Comparison of ENCODE assay signal across 13 mouse cellular contexts in the genomic region with DNA sequence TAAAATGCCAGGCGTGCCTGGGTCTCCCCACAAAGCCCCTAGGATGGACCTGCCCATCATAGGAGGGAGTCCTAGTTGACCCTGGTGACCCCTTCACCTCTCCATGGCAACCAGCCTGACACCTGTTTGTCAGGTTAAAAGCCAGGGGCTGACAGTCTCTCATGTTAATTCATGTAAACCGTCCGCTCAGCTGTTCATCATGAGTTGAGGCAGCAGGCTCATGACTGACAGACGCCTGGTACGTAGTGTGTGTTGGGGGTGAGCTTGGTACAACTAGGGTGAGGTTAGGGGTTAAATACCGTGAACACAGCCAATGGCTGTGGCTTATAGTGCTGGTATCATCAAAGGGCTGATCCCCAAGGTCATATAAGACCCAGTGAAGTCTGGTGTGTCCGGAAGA. TPM values are rescaled to one million over a fixed set of nuclear protein-coding genes. Genes with fewer than 3 reads are reported as not detected.
DNase-seq lines count a peak whose midpoint lies in the region; ATAC-seq and TF ChIP-seq lines count a peak whose summit lies in the region.
"Had no signal": no experiment of that assay in that cellular context is flagged by ENCODE, and none has a peak within 500 bp of the region (broad histone marks: within the 10 kb centered on the region; RNA-seq: fewer than 3 reads in every experiment).

No protein-coding gene starts in this region.

- no peak overlapping the region for H3K4me2 ChIP-seq in embryonic facial prominence, embryonic 12.5 days (replicated peaks)
- no peak overlapping the region for H3K4me2 ChIP-seq in midbrain, embryonic 13.5 days (replicated peaks)
- H3K4me2 ChIP-seq: forebrain, embryonic 12.5 days; hindbrain, embryonic 15.5 days; liver, embryonic 12.5 days had no signal

- no peak for TF ChIP-seq POLR2A in ES-Bruce4 (IDR thresholded peaks at IDR 0.05; ENCODE audit: insufficient read depth, low read length)

- peaks cover 26% of the 10 kb centered on the region for H3K4me1 ChIP-seq in heart, embryonic 10.5 days
- peaks cover 5% of the 10 kb centered on the region for H3K4me1 ChIP-seq in ES-Bruce4 (ENCODE audit: control insufficient read depth, insufficient read depth, low read length)
- peaks cover 25% of the 10 kb centered on the region; the same call in 1 of the 2 replicates for H3K4me1 ChIP-seq in embryonic facial prominence, embryonic 12.5 days
- H3K4me1 ChIP-seq in midbrain, embryonic 13.5 days (replicated peaks), result peaks cover 26% of the 10 kb centered on the region
- H3K4me1 ChIP-seq: liver, embryonic 12.5 days had no signal

- no peak for DNase-seq in heart, embryonic 10.5 days (ENCODE audit: low spot score)
- no peak for DNase-seq in heart, postnatal 36 days
- DNase-seq in thymus, postnatal 25 days, result no peak
- no peak for DNase-seq in adipocyte (ENCODE audit: low spot score)
- no peak for DNase-seq in retina, postnatal 1 day
- DNase-seq: lung, postnatal 14 days had no signal

- 74% methylated on average over 7 of the region's 7 CpGs for WGBS in heart, embryonic 10.5 days
- 51% methylated on average over 7 of the region's 7 CpGs for WGBS in embryonic facial prominence, embryonic 12.5 days
- 29% methylated on average over 7 of the region's 7 CpGs for WGBS in midbrain, embryonic 13.5 days

- intact Hi-C loops in heart, postnatal 36 days (cut with DNase I), result no loop called here

- H3K36me3 ChIP-seq in heart, embryonic 10.5 days, result no peaks in the 10 kb centered on the region
- no peaks in the 10 kb centered on the region for H3K36me3 ChIP-seq in ES-Bruce4 (ENCODE audit: control insufficient read depth, insufficient read depth, low read length, poor library complexity, severe bottlenecking)
- no peaks in the 10 kb centered on the region for H3K36me3 ChIP-seq in embryonic facial prominence, embryonic 12.5 days
- H3K36me3 ChIP-seq in midbrain, embryonic 13.5 days, result no peaks in the 10 kb centered on the region
- H3K36me3 ChIP-seq: forebrain, embryonic 12.5 days; G1E; hindbrain, embryonic 15.5 days; liver, embryonic 12.5 days had no signal

- no peak overlapping the region for H3K9ac ChIP-seq in ES-Bruce4 (ENCODE audit: low read depth, poor library complexity, severe bottlenecking)
- H3K9ac ChIP-seq in embryonic facial prominence, embryonic 12.5 days, result no peak overlapping the region
- no peak overlapping the region for H3K9ac ChIP-seq in midbrain, embryonic 13.5 days (replicated peaks)
- H3K9ac ChIP-seq: forebrain, embryonic 12.5 days; hindbrain, embryonic 15.5 days; liver, embryonic 12.5 days had no signal

- ATAC-seq in embryonic facial prominence, embryonic 12.5 days (ENCODE audit: insufficient number of reproducible peaks, insufficient read depth, low FRiP score, low TSS enrichment), result peak; percentile 24; the same call in 1 of the 2 replicates
- ATAC-seq in midbrain, embryonic 13.5 days, result peak; percentile 35
- ATAC-seq: liver, embryonic 12.5 days had no signal

- H3K27ac ChIP-seq in heart, embryonic 10.5 days, result 0 out of 2 replicates have a peak overlapping the region, but pooled peaks have one; percentile 4
- no peak overlapping the region for H3K27ac ChIP-seq in ES-Bruce4 (ENCODE audit: insufficient read depth, low read length)
- no peak overlapping the region for H3K27ac ChIP-seq in embryonic facial prominence, embryonic 12.5 days
- H3K27ac ChIP-seq in midbrain, embryonic 13.5 days, result peak overlapping the region; percentile 14; the same call in 1 of the 2 replicates
- H3K27ac ChIP-seq: hindbrain, embryonic 15.5 days; liver, embryonic 12.5 days had no signal

- TF ChIP-seq EP300 in ES-Bruce4 (IDR thresholded peaks at IDR 0.05; ENCODE audit: insufficient read depth, low read depth, low read length), result peak; percentile 68; the same call in 1 of the 2 replicates

- peaks cover 33% of the 10 kb centered on the region; the same call in 1 of the 2 replicates for H3K27me3 ChIP-seq in heart, embryonic 10.5 days (ENCODE audit: insufficient read depth, poor library complexity, severe bottlenecking)
- H3K27me3 ChIP-seq in ES-Bruce4 (ENCODE audit: control insufficient read depth, insufficient read depth, low read length, poor library complexity, severe bottlenecking), result no peaks in the 10 kb centered on the region
- H3K27me3 ChIP-seq in embryonic facial prominence, embryonic 12.5 days, result no peaks in the 10 kb centered on the region
- peaks cover 40% of the 10 kb centered on the region for H3K27me3 ChIP-seq in midbrain, embryonic 13.5 days

- no peak overlapping the region for H3K4me3 ChIP-seq in heart, embryonic 10.5 days
- no peak overlapping the region for H3K4me3 ChIP-seq in ES-Bruce4 (ENCODE audit: low read depth, low read length)
- no peak overlapping the region for H3K4me3 ChIP-seq in embryonic facial prominence, embryonic 12.5 days
- H3K4me3 ChIP-seq in midbrain, embryonic 13.5 days (replicated peaks), result no peak overlapping the region
- H3K4me3 ChIP-seq: forebrain, embryonic 12.5 days; hindbrain, embryonic 15.5 days; liver, embryonic 12.5 days had no signal

- H3K9me3 ChIP-seq in heart, embryonic 10.5 days, result no peaks in the 10 kb centered on the region
- H3K9me3 ChIP-seq in ES-Bruce4 (replicated peaks; ENCODE audit: control insufficient read depth, insufficient read depth, low read length, poor library complexity, severe bottlenecking), result no peaks in the 10 kb centered on the region
- no peaks in the 10 kb centered on the region for H3K9me3 ChIP-seq in embryonic facial prominence, embryonic 12.5 days
- H3K9me3 ChIP-seq in midbrain, embryonic 13.5 days, result no peaks in the 10 kb centered on the region
- H3K9me3 ChIP-seq: forebrain, embryonic 12.5 days; hindbrain, embryonic 15.5 days; liver, embryonic 12.5 days had no signal

- TF ChIP-seq CTCF in ES-Bruce4 (IDR thresholded peaks at IDR 0.05; ENCODE audit: low read depth, low read length), result no peak

RNA-seq across cellular contexts. Expression of gene Sulf2, which starts 59.7 kb away (rescaled TPM):
- 94.7 and 103 TPM in 2 replicates for polyA plus RNA-seq in heart, embryonic 10.5 days (2016; fragmentation: Nextera tagmentation; extraction: Ambion mirVana)
- total RNA-seq in heart, postnatal 36 days (2021), result 10 to 100 TPM; 37.9 to 42.1 TPM
- polyA plus RNA-seq in ES-Bruce4 (2011; ENCODE audit: insufficient read depth, insufficient read length, low read depth, missing spikeins), result 116 and 119 TPM in 2 replicates
- polyA plus RNA-seq in embryonic facial prominence, embryonic 12.5 days (2016; fragmentation: Nextera tagmentation; extraction: Ambion mirVana), result 229 and 238 TPM in 2 replicates
- polyA plus RNA-seq in midbrain, embryonic 13.5 days (2015; fragmentation: Nextera tagmentation; extraction: Ambion mirVana), result 60.7 and 73.4 TPM in 2 replicates
- polyA plus RNA-seq: G1E had no signal

Comparison
In these comparisons a context has a peak if more than half of its experiments do, and no peak if none do; other contexts are left out.
1. H3K27ac ChIP-seq: peak in heart, embryonic 10.5 days (single experiment) and midbrain, embryonic 13.5 days (single experiment); none in ES-Bruce4 (single experiment) and embryonic facial prominence, embryonic 12.5 days (single experiment).